Mouse (Mus musculus): ENCODE results near the gene Gm19684. TPM values are rescaled to one million over a fixed set of nuclear protein-coding genes. Genes with fewer than 3 reads are reported as not detected.
"Not testable (repeated sequence)": the region's sequence is repeated elsewhere in the genome, so short reads cannot be mapped to it uniquely, and the experiment has no call there.

Gene Gm19684
- polyA plus RNA-seq, 1 experiment = not detected

DNA sequence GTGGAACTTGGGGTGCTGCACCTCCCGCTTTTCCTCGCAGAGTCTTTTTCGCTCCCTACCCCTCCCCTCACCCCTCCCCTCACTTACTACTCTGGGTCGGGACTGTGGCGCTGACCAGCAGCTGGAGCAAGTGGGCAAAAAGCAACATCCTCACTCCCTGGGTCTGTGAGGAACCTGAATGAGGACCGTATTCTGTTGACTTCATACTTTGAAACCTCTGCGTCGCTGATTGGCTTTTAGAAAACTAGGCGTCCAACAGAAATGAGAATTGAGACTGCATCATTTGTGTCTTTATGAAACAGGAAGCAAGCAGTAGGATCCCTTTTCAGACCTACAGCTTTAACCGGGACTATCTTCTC is 10.0 kb upstream of the Gm19684 start:
- not testable (repeated sequence) for H3K9me3 ChIP-seq (ENCODE audit: control insufficient read depth, low read length); H3K36me3 ChIP-seq (ENCODE audit: control insufficient read depth); H3K4me1 ChIP-seq (ENCODE audit: control insufficient read depth); H3K27me3 ChIP-seq (ENCODE audit: control insufficient read depth)
- H3K4me3 ChIP-seq (replicated peaks) = peak overlapping the region; percentile 34

DNA sequence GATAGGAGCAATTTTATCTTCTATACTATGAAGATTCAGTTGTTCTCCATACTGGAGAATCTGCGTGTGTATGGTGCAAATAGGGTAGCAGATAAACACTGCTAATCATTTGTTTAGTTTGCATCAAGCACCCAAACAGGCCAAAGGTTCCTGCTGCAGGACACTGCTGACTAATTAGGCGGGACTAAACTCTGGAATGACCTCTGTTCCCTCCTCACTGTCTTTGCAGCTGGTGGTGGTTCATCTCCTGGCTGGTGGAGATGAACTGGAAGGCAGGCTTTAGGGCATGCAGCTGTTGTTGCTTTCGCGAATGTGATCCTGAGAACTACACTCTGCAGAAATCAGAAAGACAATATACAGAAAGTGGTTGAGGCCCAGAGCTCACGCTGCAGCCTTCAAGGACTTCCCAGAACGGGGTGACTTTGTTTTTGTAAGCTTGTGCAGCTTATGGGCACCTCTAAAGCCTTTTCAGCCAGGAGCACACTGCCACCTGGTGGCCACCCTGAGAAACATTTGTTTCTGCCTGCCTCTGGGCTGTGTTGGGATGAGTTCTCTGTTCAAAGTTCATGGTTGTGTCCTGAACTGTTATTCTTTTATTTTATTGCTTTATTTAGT is 7.4 kb upstream of the Gm19684 start:
- H3K36me3 ChIP-seq (ENCODE audit: control insufficient read depth); H3K4me3 ChIP-seq (replicated peaks); H3K27me3 ChIP-seq (ENCODE audit: control insufficient read depth); H3K4me1 ChIP-seq (ENCODE audit: control insufficient read depth); H3K9me3 ChIP-seq (ENCODE audit: control insufficient read depth, low read length): not testable (repeated sequence)

DNA sequence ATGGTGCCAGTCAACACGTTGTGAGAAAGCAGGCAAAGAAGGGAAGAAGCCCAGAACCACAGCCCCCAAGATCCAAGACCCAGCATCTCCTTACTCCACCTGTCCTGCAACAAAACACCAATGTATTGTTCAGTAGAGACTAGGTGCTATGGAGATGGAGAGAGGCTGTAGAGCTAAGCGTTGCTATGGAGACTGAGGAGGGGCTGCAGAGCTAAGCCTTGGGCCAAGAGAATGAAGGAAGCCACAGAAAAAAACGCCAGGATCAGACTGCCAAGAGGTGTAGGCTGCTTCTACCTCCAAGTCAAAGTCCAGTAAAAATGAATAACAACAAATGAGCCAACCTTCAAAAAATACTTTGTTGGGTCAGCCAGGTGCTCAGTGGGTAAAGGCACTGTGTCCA is 4.9 kb upstream of the Gm19684 start:
- not testable (repeated sequence) for H3K27me3 ChIP-seq (ENCODE audit: control insufficient read depth); H3K4me1 ChIP-seq (ENCODE audit: control insufficient read depth); H3K4me3 ChIP-seq (replicated peaks); H3K9me3 ChIP-seq (ENCODE audit: control insufficient read depth, low read length); H3K36me3 ChIP-seq (ENCODE audit: control insufficient read depth)

DNA sequence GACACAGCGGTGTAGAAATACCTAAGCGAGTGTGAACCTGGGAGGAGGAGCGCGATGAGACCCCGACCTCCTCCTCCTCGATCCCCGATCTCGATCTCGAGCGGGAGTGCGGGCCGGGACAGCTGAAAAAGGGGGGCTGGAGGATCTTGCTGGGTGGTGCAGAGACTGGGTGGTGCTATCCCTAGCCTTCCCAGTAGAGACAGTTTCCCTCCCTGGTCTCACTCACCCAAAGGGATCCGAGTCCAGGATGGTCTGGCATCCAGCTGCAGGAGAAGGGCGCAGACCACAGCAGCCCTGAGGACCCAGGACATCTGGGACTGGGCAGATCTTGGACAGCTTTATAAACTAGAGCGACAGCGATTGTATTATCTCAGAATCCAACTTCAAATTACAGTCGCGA is 639 bp upstream of the Gm19684 start:
- not testable (repeated sequence) for H3K4me3 ChIP-seq (replicated peaks); H3K27me3 ChIP-seq (ENCODE audit: control insufficient read depth); H3K9me3 ChIP-seq (ENCODE audit: control insufficient read depth, low read length); H3K4me1 ChIP-seq (ENCODE audit: control insufficient read depth); H3K36me3 ChIP-seq (ENCODE audit: control insufficient read depth)

DNA sequence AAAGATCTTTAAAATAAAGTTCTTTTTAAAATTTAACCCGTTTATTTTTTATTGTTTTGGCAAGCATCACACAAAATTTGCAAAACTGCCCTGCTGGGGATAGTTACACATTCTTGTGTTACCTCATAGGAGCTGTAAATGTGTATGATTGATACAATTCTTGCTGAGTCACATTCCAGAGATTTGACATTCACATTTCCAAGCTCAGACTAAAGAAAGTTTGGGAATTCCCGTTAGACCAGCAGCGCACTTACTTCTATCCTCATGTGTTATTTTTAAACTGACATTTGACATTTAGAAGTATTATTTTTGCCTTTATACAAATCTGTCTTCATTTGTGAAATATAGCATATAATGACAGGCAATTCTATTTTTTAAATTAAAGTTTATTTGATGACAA is 2.6 kb downstream of the Gm19684 start:
- not testable (repeated sequence) for H3K4me1 ChIP-seq (ENCODE audit: control insufficient read depth); H3K4me3 ChIP-seq (replicated peaks); H3K27me3 ChIP-seq (ENCODE audit: control insufficient read depth); H3K9me3 ChIP-seq (ENCODE audit: control insufficient read depth, low read length); H3K36me3 ChIP-seq (ENCODE audit: control insufficient read depth)

DNA sequence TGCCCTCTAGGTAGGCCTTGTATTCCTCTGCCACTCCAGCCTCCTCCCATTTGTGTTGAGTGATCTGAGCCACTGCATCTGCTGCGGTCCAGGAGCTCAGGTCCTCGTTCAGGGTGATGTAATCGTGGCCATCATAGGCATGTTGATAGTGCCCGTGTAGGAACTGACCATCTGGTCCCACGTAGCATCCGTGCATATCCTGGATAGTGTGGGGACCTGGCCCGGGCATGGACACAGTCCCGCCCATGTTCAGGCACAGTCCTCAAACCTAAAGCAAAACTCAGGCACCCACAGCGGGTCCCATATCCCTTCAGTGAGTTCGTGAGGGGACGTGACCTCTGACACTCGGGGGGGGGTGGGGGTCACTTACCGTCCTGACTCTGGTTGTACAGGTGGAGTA is 7.0 kb downstream of the Gm19684 start:
- H3K4me3 ChIP-seq (replicated peaks); H3K27me3 ChIP-seq (ENCODE audit: control insufficient read depth); H3K4me1 ChIP-seq (ENCODE audit: control insufficient read depth); H3K9me3 ChIP-seq (ENCODE audit: control insufficient read depth, low read length); H3K36me3 ChIP-seq (ENCODE audit: control insufficient read depth): not testable (repeated sequence)

DNA sequence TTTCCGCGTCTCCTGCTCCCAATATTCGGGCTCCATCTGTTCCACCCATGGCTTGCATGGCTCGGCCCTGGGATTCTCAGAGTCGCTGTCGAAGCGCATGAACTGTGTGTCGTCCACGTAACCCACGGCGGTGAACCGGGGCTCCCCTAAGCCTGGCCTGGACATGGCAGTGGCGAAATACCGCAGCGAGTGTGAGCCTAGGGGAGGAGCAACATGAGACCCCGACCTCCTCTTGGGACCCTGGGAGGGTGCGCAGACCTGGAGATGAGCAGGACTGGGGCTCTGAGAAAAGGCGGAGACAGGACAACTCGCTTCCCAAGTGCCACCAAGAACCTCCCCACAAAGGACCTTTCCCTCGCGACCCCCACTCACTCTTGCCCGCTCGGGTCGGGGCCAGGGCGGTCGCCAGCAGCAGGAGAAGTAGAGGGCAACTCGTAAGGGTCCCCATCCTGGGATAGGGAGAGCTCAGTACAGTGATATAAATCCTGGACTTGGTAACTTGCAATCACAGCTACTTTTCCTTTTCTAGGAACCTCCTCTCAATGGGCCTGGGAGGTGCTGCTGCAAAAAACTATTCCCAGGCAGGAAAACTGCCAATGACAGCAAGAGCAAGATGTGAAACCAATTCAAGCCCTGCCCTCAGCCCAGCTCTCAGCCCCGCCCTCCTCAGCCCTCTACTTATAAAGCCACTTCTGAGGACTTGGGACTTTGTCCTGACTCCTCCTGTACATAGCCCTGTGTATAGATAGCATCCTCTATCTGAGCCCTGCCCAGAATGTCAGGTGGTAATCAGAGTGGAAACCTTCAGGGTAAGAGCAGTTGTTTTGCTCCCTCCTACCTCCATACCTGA is 7.7 kb downstream of the Gm19684 start, which contains the start of gene Gm7030:
Gene Gm7030 (minus strand): TSS at position 458 of the 850 bp plus-strand sequence.
- H3K36me3 ChIP-seq (ENCODE audit: control insufficient read depth); H3K4me3 ChIP-seq (replicated peaks); H3K9me3 ChIP-seq (ENCODE audit: control insufficient read depth, low read length); H3K27me3 ChIP-seq (ENCODE audit: control insufficient read depth); H3K4me1 ChIP-seq (ENCODE audit: control insufficient read depth): not testable (repeated sequence)

DNA sequence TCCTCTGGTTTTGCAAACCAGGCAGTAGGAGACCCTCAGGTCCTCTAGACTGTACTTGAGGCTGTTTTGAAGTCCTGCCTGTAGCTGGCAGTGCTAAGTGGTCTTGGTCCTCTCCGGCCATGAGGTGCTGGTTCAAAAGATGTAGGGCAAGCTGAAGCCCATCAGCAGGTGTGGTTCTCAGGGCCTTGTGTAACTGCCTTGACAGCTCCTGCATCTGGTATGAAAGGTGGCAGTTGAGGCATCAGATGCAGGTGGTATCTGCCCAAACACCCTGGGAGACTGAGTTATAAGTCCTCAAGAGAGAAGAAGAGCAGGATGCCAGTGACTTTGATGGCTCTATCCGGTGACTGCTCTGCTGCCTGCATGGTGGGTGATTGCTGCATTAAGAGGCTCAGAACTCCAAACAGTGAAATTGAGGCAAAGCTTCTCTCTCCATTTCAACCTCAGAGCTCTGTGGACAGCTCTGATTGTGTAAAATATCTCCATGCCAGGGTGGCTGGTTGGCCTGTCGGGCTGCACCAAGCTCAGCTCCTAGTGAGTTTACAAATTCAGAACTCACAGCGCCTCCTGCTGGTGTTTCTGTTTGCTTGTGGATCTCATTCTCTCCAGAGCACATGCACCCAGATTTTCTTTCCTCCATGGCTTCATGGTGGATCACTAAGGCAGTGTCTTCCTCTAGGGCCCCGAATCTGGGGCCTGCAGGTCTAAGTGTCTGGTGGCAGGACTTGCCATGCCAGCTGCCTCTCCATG is 10.2 kb downstream of the Gm19684 start:
- H3K9me3 ChIP-seq (ENCODE audit: control insufficient read depth, low read length) = no peaks in the 10 kb centered on the region
- H3K4me3 ChIP-seq (replicated peaks) = no peak overlapping the region
- no peaks in the 10 kb centered on the region for H3K27me3 ChIP-seq (ENCODE audit: control insufficient read depth)
- H3K36me3 ChIP-seq (ENCODE audit: control insufficient read depth) = no peaks in the 10 kb centered on the region
- TF ChIP-seq GATA1 (IDR thresholded peaks at IDR 0.05; ENCODE audit: low read length) = no peak
- TF ChIP-seq TAL1 (IDR thresholded peaks at IDR 0.05; ENCODE audit: low read length) = no peak
- H3K4me1 ChIP-seq (ENCODE audit: control insufficient read depth) = no peaks in the 10 kb centered on the region

DNA sequence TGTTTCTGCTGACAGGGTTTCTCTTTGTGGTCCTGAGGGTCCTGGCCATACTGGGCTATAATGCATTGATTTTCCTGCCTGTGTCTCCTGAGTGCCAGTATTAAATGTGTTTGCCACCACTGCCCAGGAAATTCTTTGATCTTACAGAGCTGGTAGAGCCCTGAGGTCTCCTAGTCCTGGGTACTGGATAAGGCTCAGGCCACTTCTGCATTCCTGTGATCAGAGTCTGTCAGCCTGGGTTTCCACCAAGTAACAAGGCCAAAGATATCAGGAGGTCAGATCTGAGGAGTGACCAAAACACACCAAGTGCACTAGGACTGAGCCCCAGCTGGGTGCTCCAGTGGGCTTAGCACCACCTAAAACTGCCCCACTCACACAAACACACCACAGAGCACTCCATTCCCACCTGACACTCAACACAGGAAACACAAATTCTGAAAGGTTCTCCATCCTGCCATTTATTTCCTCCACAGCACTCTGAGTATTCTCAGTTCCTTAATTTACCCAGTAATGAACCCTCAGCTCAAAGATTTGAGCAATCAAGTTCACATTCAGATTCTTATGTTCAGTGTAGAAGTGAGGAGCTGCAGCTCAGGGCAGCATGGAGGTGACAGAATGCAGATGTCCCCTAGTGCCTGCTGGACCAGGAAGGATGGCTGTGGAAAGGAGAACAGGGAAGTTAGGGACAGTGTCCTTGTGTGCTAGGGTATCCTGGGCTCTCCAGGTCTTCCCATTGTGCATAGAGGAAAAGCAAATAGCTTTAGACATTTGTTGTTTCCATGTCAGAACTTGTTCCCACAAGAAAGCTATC is 14.1 kb downstream of the Gm19684 start:
- H3K4me3 ChIP-seq (replicated peaks); H3K36me3 ChIP-seq (ENCODE audit: control insufficient read depth); H3K27me3 ChIP-seq (ENCODE audit: control insufficient read depth); H3K4me1 ChIP-seq (ENCODE audit: control insufficient read depth); H3K9me3 ChIP-seq (ENCODE audit: control insufficient read depth, low read length): not testable (repeated sequence)

DNA sequence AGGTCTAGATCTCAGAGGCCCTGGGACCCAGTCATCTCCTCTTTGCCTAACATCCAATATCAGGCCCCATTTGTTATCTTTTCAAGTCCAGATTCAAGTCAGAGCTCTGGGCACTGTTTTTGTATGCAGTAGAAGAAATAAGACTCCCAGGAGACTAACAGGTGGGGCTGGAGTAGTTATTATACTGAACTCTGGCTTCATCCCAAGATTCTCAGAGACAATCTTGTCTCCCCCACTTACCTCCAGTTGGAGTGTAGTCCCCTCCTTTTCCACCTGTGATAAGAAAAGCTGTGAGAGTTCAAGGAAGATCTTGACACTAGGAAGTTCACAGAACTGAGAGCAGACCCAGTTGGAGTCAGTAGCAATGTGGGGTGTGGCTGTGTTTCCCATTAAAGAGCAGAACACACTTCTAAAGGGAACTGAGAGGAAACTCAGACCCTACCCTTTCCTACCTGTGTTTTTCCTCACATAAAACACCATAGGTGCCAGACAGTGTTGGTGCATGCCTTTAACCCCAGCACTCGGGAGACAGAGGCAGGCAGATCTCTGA is 14.9 kb downstream of the Gm19684 start:
- H3K36me3 ChIP-seq (ENCODE audit: control insufficient read depth); H3K9me3 ChIP-seq (ENCODE audit: control insufficient read depth, low read length); H3K4me1 ChIP-seq (ENCODE audit: control insufficient read depth); H3K4me3 ChIP-seq (replicated peaks); H3K27me3 ChIP-seq (ENCODE audit: control insufficient read depth): not testable (repeated sequence)

All from erythroblast, embryonic 14.5 days (primary cell).